Mouse (Mus musculus) left cerebral cortex, adult 2 months (tissue): ENCODE measurements around the gene Ecm2. TPM values are rescaled to one million over a fixed set of nuclear protein-coding genes. Genes with fewer than 3 reads are reported as not detected.

Source experiments
- DNase-seq, 2 experiments: peaks; one replicate each; pipeline ENCODE4 v3.0.0; 2021 to 2022; ENCODE audit warnings: low spot score in 2 of 2, mixed read lengths in 1 of 2; ENCODE audit errors: extremely low spot score in 1 of 2
- H3K27ac ChIP-seq: fragments of 200-600 bp; 2 replicates; pipeline ENCODE4 v1.8.1; 2022
- H3K4me3 ChIP-seq: fragments of 200-600 bp; 2 replicates; pipeline ENCODE4 v1.8.1; 2022
- CTCF ChIP-seq: fragments of 200-600 bp; IDR thresholded peaks from 2 replicates; pipeline ENCODE4 v1.8.1; 2022; ENCODE audit warnings: antibody characterized with exemption, mild to moderate bottlenecking, moderate library complexity
- intact Hi-C: fragments of 180-260 bp; cut with DNase I; formaldehyde crosslinking; loops from one replicate; pipeline ENCODE4 v1.15.1; 2025
- total RNA-seq, 2 experiments: library from RNA; stranded (reverse); gene quantifications; 2 replicates each; pipeline ENCODE4 v1.2.3; 2021

The Ecm2 gene
- total RNA-seq, 2 experiments from 2014 or later, result 2.2 to 2.4 TPM

GRCm38 (mm10) chr13:49560886-49561285 is 56.3 kb downstream of the Ecm2 start:
- DNase-seq, result no peak
- intact Hi-C loops, result no loop called here
- Histone ChIP-seq H3K4me3 (no peak overlapping the region), H3K27ac (no peak overlapping the region)
- TF ChIP-seq CTCF, result no peak

GRCm38 (mm10) chr13:49564347-49564746 is 59.7 kb downstream of the Ecm2 start:
- Histone ChIP-seq H3K4me3 (no peak overlapping the region), H3K27ac (no peak overlapping the region)
- intact Hi-C loops, result no loop called here
- no peak for DNase-seq
- TF ChIP-seq CTCF, result no peak

GRCm38 (mm10) chr13:49570371-49570770 is 65.8 kb downstream of the Ecm2 start:
- DNase-seq, result no peak
- intact Hi-C loops, result no loop called here
- no peak overlapping the region for H3K4me3 ChIP-seq
- H3K27ac ChIP-seq, result no peak overlapping the region
- TF ChIP-seq CTCF, result no peak

- intact Hi-C loops, result no loop called here
- Histone ChIP-seq H3K27ac (no peak overlapping the region), H3K4me3 (no peak overlapping the region)
- no peak for TF ChIP-seq CTCF
- no peak for DNase-seq
Measured at GRCm38 (mm10) chr13:49571418-49571817, 66.8 kb downstream of the Ecm2 start.

GRCm38 (mm10) chr13:49581541-49582530 is 77.2 kb downstream of the Ecm2 start, which contains the start of gene Omd:
TSS of gene Omd (plus strand) at chr13:49582462.
- DNase-seq, result no peak
- intact Hi-C loops, result no loop called here
- no peak for TF ChIP-seq CTCF
- H3K27ac ChIP-seq, result no peak within 1 kb of the TSS
- H3K4me3 ChIP-seq, result no peak within 1 kb of the TSS

Other genes starting within 250 kb of the Ecm2 start
- 1 to 10 TPM; 6.7 to 7.1 TPM for gene Fgd3, start 184.5 kb upstream of the Ecm2 start, total RNA-seq
- gene Bicd2, start 163.2 kb upstream of the Ecm2 start, total RNA-seq, result 10 to 100 TPM; 53.9 to 54.6 TPM
- 10 to 100 TPM; 17.7 to 18.0 TPM for gene Ippk, start 83.6 kb upstream of the Ecm2 start, total RNA-seq
- gene Tes3-ps, start 11.5 kb upstream of the Ecm2 start, total RNA-seq, result 1 to 10 TPM; 1.5 to 2.1 TPM
- gene Aspn, start 39.6 kb downstream of the Ecm2 start, total RNA-seq, result 1 to 10 TPM in 1 of 2 experiments, under 1 TPM in 1; 0.81 to 1.3 TPM
- gene Omd, start 77.7 kb downstream of the Ecm2 start, total RNA-seq, result 1 to 10 TPM; 1.6 to 2.7 TPM
- 1 to 10 TPM; 5.3 to 8.6 TPM for gene Ogn, start 103.2 kb downstream of the Ecm2 start, total RNA-seq
- gene Cenpp, start 148.0 kb downstream of the Ecm2 start, total RNA-seq, result 1 to 10 TPM in 1 of 2 experiments, under 1 TPM in 1; 0.51 to 1.5 TPM
- 10 to 100 TPM; 27.0 to 28.1 TPM for gene Nol8, start 148.3 kb downstream of the Ecm2 start, total RNA-seq
- gene Iars, start 177.3 kb downstream of the Ecm2 start, total RNA-seq, result 10 to 100 TPM; 66.9 to 71.7 TPM